Mouse (Mus musculus) hindbrain, postnatal 0 days (tissue): ENCODE measurements around the gene 4930568D16Rik. TPM values are rescaled to one million over a fixed set of nuclear protein-coding genes. Genes with fewer than 3 reads are reported as not detected.

ENCODE experiments used
- ATAC-seq: fragments of 200-750 bp; cut with Nextera tagmentation; 2 replicates; pipeline ENCODE4 v1.8.0; 2017; ENCODE audit warnings: mild to moderate bottlenecking, moderate TSS enrichment, moderate library complexity
- DNase-seq: peaks from one replicate; pipeline ENCODE4 v3.0.0-alpha.2; 2015; ENCODE audit warnings: low spot score
- H3K27ac ChIP-seq: fragments of 300-500 bp; sonication (generic); 2 replicates; pipeline ENCODE4 v1.5.1; 2014; ENCODE audit warnings: mild to moderate bottlenecking
- H3K27me3 ChIP-seq: fragments of 300-500 bp; sonication (generic); 2 replicates; pipeline ENCODE4 v1.6.1; 2014; ENCODE audit warnings: low read length, mixed read lengths; ENCODE audit not compliant: insufficient read depth
- H3K36me3 ChIP-seq: fragments of 300-500 bp; sonication (generic); 2 replicates; pipeline ENCODE4 v1.6.1; 2014; ENCODE audit warnings: low read length, mixed read lengths; ENCODE audit not compliant: insufficient read depth
- H3K4me1 ChIP-seq: fragments of 300-500 bp; sonication (generic); 2 replicates; pipeline ENCODE4 v1.6.1; 2014; ENCODE audit warnings: antibody characterized with exemption, low read length, mixed read lengths; ENCODE audit not compliant: insufficient read depth
- H3K4me2 ChIP-seq: fragments of 300-500 bp; sonication (generic); 2 replicates; pipeline ENCODE4 v1.6.1; 2014; ENCODE audit warnings: low read depth, mild to moderate bottlenecking, low read length, moderate library complexity, mixed read lengths
- H3K4me3 ChIP-seq: fragments of 300-500 bp; sonication (generic); 2 replicates; pipeline ENCODE4 v1.5.1; 2014; ENCODE audit warnings: low read length
- H3K9ac ChIP-seq: fragments of 300-500 bp; sonication (generic); replicated peaks from 2 replicates; pipeline ENCODE4 v1.6.1; 2014; ENCODE audit warnings: mild to moderate bottlenecking, low read length, moderate library complexity, mixed read lengths
- H3K9me3 ChIP-seq: fragments of 300-500 bp; sonication (generic); 2 replicates; pipeline ENCODE4 v1.6.1; 2016; ENCODE audit warnings: low read length, mixed read lengths
- CTCF ChIP-seq: IDR thresholded peaks from 2 replicates; pipeline ENCODE4 v1.5.1; 2016; ENCODE audit warnings: antibody characterized with exemption, control low read depth, low read depth
- WGBS: fragments of 180-500 bp; shearing (Covaris S2); extraction: QIAGEN DNeasy Blood & Tissue Kit; methylation state at CpG from one replicate; pipeline ENCODE4 v1.1.7; 2014; 5-methylcytosine and 5-hydroxymethylcytosine counted together
- polyA plus RNA-seq: library from polyadenylated mRNA; unstranded; fragments of >200 nt; fragmentation: Nextera tagmentation; extraction: Ambion mirVana; gene quantifications from 2 replicates; pipeline ENCODE4 v1.2.1, GENCODE M21; 2015
- total RNA-seq: library from RNA; depleted of rRNA; stranded (reverse); fragments of >200 nt; gene quantifications from 2 replicates; pipeline ENCODE4 v1.2.3, GENCODE M21; 2014

The 4930568D16Rik gene
- total and polyA plus RNA-seq, 2 experiments from 2014 or later: not detected

- TF ChIP-seq CTCF: no peak
- no peaks in the 10 kb centered on the region; the same call in 1 of the 2 replicates for H3K9me3 ChIP-seq
- DNase-seq (peak; percentile 41), ATAC-seq (no peak)
- H3K9ac ChIP-seq: 0 out of 2 replicates have a peak overlapping the region, but pooled peaks have one; percentile 49
- peak overlapping the region; percentile 62; the same call in 1 of the 2 replicates for H3K27ac ChIP-seq
- H3K4me1 ChIP-seq: no peaks in the 10 kb centered on the region
- H3K27me3 ChIP-seq: no peaks in the 10 kb centered on the region
- peak overlapping the region; percentile 47 for H3K4me3 ChIP-seq
- 11% methylated on average over 7 of the region's 7 CpGs for WGBS
- H3K4me2 ChIP-seq: peak overlapping the region; percentile 60
- no peaks in the 10 kb centered on the region for H3K36me3 ChIP-seq
These were observed 31.9 kb downstream of the 4930568D16Rik start for GRCm38 (mm10) chr2:35335620-35336019.

- no peak for ATAC-seq
- DNase-seq: no peak
- Histone ChIP-seq H3K9me3 (no peaks in the 10 kb centered on the region), H3K4me3 (no peak overlapping the region), H3K4me2 (0 out of 2 replicates have a peak overlapping the region, but pooled peaks have one; percentile 60), H3K4me1 (0 out of 2 replicates have a peak, but pooled peaks cover under 1% of the 10 kb centered on the region), H3K27me3 (no peaks in the 10 kb centered on the region), H3K36me3 (no peaks in the 10 kb centered on the region), H3K27ac (no peak overlapping the region), H3K9ac (no peak overlapping the region)
- no peak for TF ChIP-seq CTCF
These were observed 33.9 kb downstream of the 4930568D16Rik start for GRCm38 (mm10) chr2:35333670-35334069.

DNA sequence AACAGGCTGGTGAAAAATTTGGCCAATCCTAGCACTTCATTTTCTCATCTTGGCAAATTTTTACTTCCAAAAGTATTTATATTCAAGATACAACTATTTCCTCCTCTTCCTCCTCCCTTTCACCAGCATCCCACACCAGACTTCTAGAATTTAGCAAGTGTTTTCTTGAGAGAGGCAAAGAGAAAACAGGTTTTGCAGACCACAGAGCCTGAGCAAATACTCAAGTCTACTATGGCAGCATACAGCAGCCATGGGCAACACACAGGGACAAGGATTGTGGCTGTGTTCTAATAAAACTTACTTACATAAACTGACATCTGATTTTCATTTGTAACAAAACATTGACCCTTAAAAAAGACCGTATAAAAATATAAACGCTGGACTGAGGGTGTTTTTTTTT lies 36.3 kb downstream of the 4930568D16Rik start:
- Histone ChIP-seq H3K27ac (no peak overlapping the region), H3K9ac (no peak overlapping the region), H3K4me2 (no peak overlapping the region), H3K4me1 (0 out of 2 replicates have a peak, but pooled peaks cover 5% of the 10 kb centered on the region), H3K9me3 (no peaks in the 10 kb centered on the region), H3K27me3 (no peaks in the 10 kb centered on the region), H3K36me3 (no peaks in the 10 kb centered on the region), H3K4me3 (no peak overlapping the region)
- TF ChIP-seq CTCF: no peak
- ATAC-seq: no peak
- WGBS: 78% methylated on average over 2 of the region's 2 CpGs
- DNase-seq: no peak

DNA sequence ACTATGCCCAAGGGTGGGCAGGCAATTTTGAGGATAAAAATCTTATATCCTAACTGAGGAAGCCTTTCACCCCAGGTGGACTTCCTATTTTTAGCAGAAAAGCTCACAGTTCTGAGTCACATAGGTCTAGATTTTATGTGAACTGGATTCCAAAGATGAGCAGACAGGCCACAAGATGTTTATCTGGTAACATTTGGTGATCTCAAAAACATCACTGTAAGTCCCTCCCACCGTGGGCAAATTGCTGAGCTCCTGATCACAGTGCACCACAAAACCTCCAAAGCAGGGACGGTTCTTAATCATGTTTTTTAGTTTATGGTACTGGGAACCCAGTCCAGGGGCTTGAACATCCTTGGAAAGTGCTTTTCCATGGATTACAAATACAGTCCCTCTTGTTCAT lies 38.5 kb downstream of the 4930568D16Rik start:
- WGBS: 86% methylated on average over 2 of the region's 2 CpGs

GRCm38 (mm10) chr2:35328064-35328792 lies 39.3 kb downstream of the 4930568D16Rik start:
- ATAC-seq: no peak
- 39% methylated on average over 11 of the region's 11 CpGs for WGBS
- no peak overlapping the region for H3K27ac ChIP-seq
- no peaks in the 10 kb centered on the region for H3K9me3 ChIP-seq
- 0 out of 2 replicates have a peak, but pooled peaks cover 6% of the 10 kb centered on the region for H3K4me1 ChIP-seq
- H3K4me2 ChIP-seq: no peak overlapping the region
- no peak for TF ChIP-seq CTCF
- no peak for DNase-seq
- H3K36me3 ChIP-seq: no peaks in the 10 kb centered on the region
- H3K9ac ChIP-seq: no peak overlapping the region; the same call in 1 of the 2 replicates
- H3K4me3 ChIP-seq: no peak overlapping the region
- no peaks in the 10 kb centered on the region for H3K27me3 ChIP-seq

More for the DNA sequence above, 38.5 kb downstream of the 4930568D16Rik start:
- Histone ChIP-seq H3K9me3 (no peaks in the 10 kb centered on the region), H3K4me2 (no peak overlapping the region), H3K36me3 (no peaks in the 10 kb centered on the region), H3K9ac (no peak overlapping the region), H3K4me3 (no peak overlapping the region), H3K27me3 (no peaks in the 10 kb centered on the region), H3K4me1 (0 out of 2 replicates have a peak, but pooled peaks cover 6% of the 10 kb centered on the region), H3K27ac (no peak overlapping the region)
- no peak for DNase-seq
- TF ChIP-seq CTCF: no peak
- no peak for ATAC-seq

DNA sequence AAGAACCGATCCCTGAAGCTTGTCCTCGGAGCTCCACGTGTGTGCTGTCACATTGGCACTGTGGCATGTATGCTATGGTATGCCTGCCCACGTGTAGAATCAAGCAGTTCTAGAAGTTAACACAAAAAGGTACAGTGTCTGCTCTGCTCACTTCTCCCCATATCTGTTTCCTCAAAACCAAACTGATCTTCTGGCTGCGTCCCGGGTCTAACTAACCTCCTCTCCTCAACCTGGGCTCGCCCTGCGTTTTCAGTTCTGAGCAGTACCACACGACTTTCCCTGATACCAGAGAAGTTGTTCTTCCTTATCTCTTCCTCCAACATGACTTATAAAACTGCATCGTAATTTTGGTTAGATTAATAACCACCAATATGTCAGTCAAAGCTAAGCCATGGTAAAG lies 39.9 kb downstream of the 4930568D16Rik start:
- Histone ChIP-seq H3K4me3 (no peak overlapping the region), H3K4me2 (no peak overlapping the region), H3K27me3 (no peaks in the 10 kb centered on the region), H3K4me1 (peaks cover 11% of the 10 kb centered on the region; the same call in 1 of the 2 replicates), H3K36me3 (no peaks in the 10 kb centered on the region), H3K9me3 (no peaks in the 10 kb centered on the region), H3K27ac (no peak overlapping the region), H3K9ac (no peak overlapping the region)
- DNase-seq (no peak), ATAC-seq (no peak)
- TF ChIP-seq CTCF: no peak
- 69% methylated on average over 10 of the region's 10 CpGs for WGBS

GRCm38 (mm10) chr2:35326931-35327330 lies 40.6 kb downstream of the 4930568D16Rik start:
- ATAC-seq (no peak), DNase-seq (no peak)
- Histone ChIP-seq H3K9ac (no peak overlapping the region), H3K4me3 (no peak overlapping the region), H3K27ac (no peak overlapping the region), H3K4me1 (peaks cover 18% of the 10 kb centered on the region), H3K4me2 (no peak overlapping the region), H3K27me3 (no peaks in the 10 kb centered on the region), H3K9me3 (no peaks in the 10 kb centered on the region), H3K36me3 (no peaks in the 10 kb centered on the region)
- WGBS: 61% methylated on average over 1 of the region's 1 CpGs
- TF ChIP-seq CTCF: no peak
